Mouse (Mus musculus) liver, embryonic 11.5 days (tissue): Measurements from ENCODE around the gene Rpusd3. TPM values are rescaled to one million over a fixed set of nuclear protein-coding genes. Genes with fewer than 3 reads are reported as not detected.
A peak's percentile ranks its signal among the peaks of the same experiment; 100 is the strongest.

Experiments
- ATAC-seq: fragments of 200-750 bp; cut with Nextera tagmentation; replicated peaks from 2 replicates; pipeline ENCODE4 v1.8.0; 2017; ENCODE audit warnings: moderate number of reproducible peaks, mild to moderate bottlenecking, moderate TSS enrichment, moderate library complexity; ENCODE audit not compliant: low FRiP score
- DNase-seq: peaks from one replicate; pipeline ENCODE4 v3.0.0-alpha.2; 2017; ENCODE audit warnings: low spot score
- H3K27ac ChIP-seq: fragments of 300-500 bp; sonication (generic); 2 replicates; pipeline ENCODE4 v1.5.1; 2014; ENCODE audit warnings: mild to moderate bottlenecking, low read depth, low read length, control low read depth
- H3K27me3 ChIP-seq: fragments of 300-500 bp; sonication (generic); replicated peaks from 2 replicates; pipeline ENCODE4 v1.6.1; 2014; ENCODE audit warnings: low read length, mixed read lengths; ENCODE audit not compliant: control insufficient read depth, insufficient read depth
- H3K36me3 ChIP-seq: fragments of 300-500 bp; sonication (generic); 2 replicates; pipeline ENCODE4 v1.6.1; 2014; ENCODE audit warnings: mild to moderate bottlenecking, low read length, moderate library complexity, mixed read lengths; ENCODE audit not compliant: control insufficient read depth, insufficient read depth
- H3K4me1 ChIP-seq: fragments of 300-500 bp; sonication (generic); replicated peaks from 2 replicates; pipeline ENCODE4 v1.6.1; 2014; ENCODE audit warnings: low read length, mixed read lengths; ENCODE audit not compliant: control insufficient read depth, insufficient read depth
- H3K4me2 ChIP-seq: fragments of 300-500 bp; sonication (generic); 2 replicates; pipeline ENCODE4 v1.6.1; 2014; ENCODE audit warnings: mild to moderate bottlenecking, control low read depth, moderate library complexity
- H3K4me3 ChIP-seq: fragments of 300-500 bp; sonication (generic); 2 replicates; pipeline ENCODE4 v1.5.1; 2014; ENCODE audit warnings: low read depth, low read length, control low read depth
- H3K9ac ChIP-seq: fragments of 300-500 bp; sonication (generic); 2 replicates; pipeline ENCODE4 v1.6.1; 2014; ENCODE audit warnings: low read depth, low read length, control low read depth
- H3K9me3 ChIP-seq: fragments of 300-500 bp; sonication (generic); 2 replicates; pipeline ENCODE4 v1.6.1; 2016; ENCODE audit warnings: low read length, inconsistent platforms, mixed read lengths; ENCODE audit not compliant: control insufficient read depth
- WGBS: fragments of 180-500 bp; shearing (Covaris S2); extraction: QIAGEN DNeasy Blood & Tissue Kit; methylation state at CpG from one replicate; pipeline ENCODE4 v1.1.7; 2014; 5-methylcytosine and 5-hydroxymethylcytosine counted together
- polyA plus RNA-seq: library from polyadenylated mRNA; unstranded; fragments of >200 nt; fragmentation: Nextera tagmentation; extraction: Ambion mirVana; gene quantifications from 2 replicates; pipeline ENCODE4 v1.2.1, GENCODE M21; 2014

Gene Rpusd3
- polyA plus RNA-seq, 1 experiment from 2014 or later = 27.4 TPM

GRCm38 (mm10) chr6:113402094-113402493 lies 17.0 kb downstream of the Rpusd3 start:
- ATAC-seq = no peak
- Histone ChIP-seq H3K4me3 (no peak overlapping the region), H3K27me3 (no peaks in the 10 kb centered on the region), H3K4me2 (no peak overlapping the region), H3K9me3 (no peaks in the 10 kb centered on the region), H3K27ac (no peak overlapping the region), H3K36me3 (no peaks in the 10 kb centered on the region), H3K9ac (no peak overlapping the region), H3K4me1 (no peaks in the 10 kb centered on the region)
- 89% methylated on average over 13 of the region's 13 CpGs for WGBS
- DNase-seq = no peak

- no peak overlapping the region for H3K9ac ChIP-seq
- WGBS = 84% methylated on average over 10 of the region's 10 CpGs
- H3K36me3 ChIP-seq = 0 out of 2 replicates have a peak, but pooled peaks cover 2% of the 10 kb centered on the region
- ATAC-seq (no peak), DNase-seq (no peak)
- peaks cover 5% of the 10 kb centered on the region; the same call in 1 of the 2 replicates for H3K27me3 ChIP-seq
- H3K4me2 ChIP-seq = no peak overlapping the region
- 0 out of 2 replicates have a peak, but pooled peaks cover 7% of the 10 kb centered on the region for H3K4me1 ChIP-seq
- no peaks in the 10 kb centered on the region for H3K9me3 ChIP-seq
- no peak overlapping the region for H3K27ac ChIP-seq
- no peak overlapping the region for H3K4me3 ChIP-seq
Observed at GRCm38 (mm10) chr6:113396270-113397030, 22.7 kb downstream of the Rpusd3 start.

GRCm38 (mm10) chr6:113395501-113395900 lies 23.6 kb downstream of the Rpusd3 start:
- WGBS = 93% methylated on average over 6 of the region's 6 CpGs
- no peaks in the 10 kb centered on the region for H3K9me3 ChIP-seq
- peaks cover 6% of the 10 kb centered on the region; the same call in 1 of the 2 replicates for H3K36me3 ChIP-seq
- DNase-seq (no peak), ATAC-seq (no peak)
- peaks cover 5% of the 10 kb centered on the region; the same call in 1 of the 2 replicates for H3K27me3 ChIP-seq
- no peak overlapping the region for H3K27ac ChIP-seq
- no peak overlapping the region for H3K9ac ChIP-seq
- H3K4me1 ChIP-seq = 0 out of 2 replicates have a peak, but pooled peaks cover 7% of the 10 kb centered on the region
- H3K4me2 ChIP-seq = no peak overlapping the region
- H3K4me3 ChIP-seq = no peak overlapping the region

- Histone ChIP-seq H3K27ac (no peak overlapping the region), H3K9ac (no peak overlapping the region), H3K27me3 (peaks cover 5% of the 10 kb centered on the region; the same call in 1 of the 2 replicates), H3K4me3 (no peak overlapping the region), H3K4me1 (0 out of 2 replicates have a peak, but pooled peaks cover 7% of the 10 kb centered on the region), H3K36me3 (peaks cover 10% of the 10 kb centered on the region), H3K4me2 (no peak overlapping the region), H3K9me3 (no peaks in the 10 kb centered on the region)
- ATAC-seq (no peak), DNase-seq (no peak)
- WGBS = 90% methylated on average over 11 of the region's 11 CpGs
Observed at GRCm38 (mm10) chr6:113394811-113395210, 24.3 kb downstream of the Rpusd3 start.

- Histone ChIP-seq H3K27me3 (peaks cover 5% of the 10 kb centered on the region; the same call in 1 of the 2 replicates), H3K9me3 (no peaks in the 10 kb centered on the region), H3K9ac (no peak overlapping the region), H3K4me1 (0 out of 2 replicates have a peak, but pooled peaks cover 7% of the 10 kb centered on the region), H3K4me3 (no peak overlapping the region), H3K4me2 (no peak overlapping the region; the same call in 1 of the 2 replicates), H3K27ac (no peak overlapping the region), H3K36me3 (peaks cover 18% of the 10 kb centered on the region)
- DNase-seq (no peak), ATAC-seq (no peak)
- WGBS = 80% methylated on average over 6 of the region's 6 CpGs
Observed at GRCm38 (mm10) chr6:113393951-113394350, 25.2 kb downstream of the Rpusd3 start.

GRCm38 (mm10) chr6:113392387-113393071 lies 26.6 kb downstream of the Rpusd3 start:
- WGBS = 5% methylated on average over 51 of the region's 51 CpGs
- Histone ChIP-seq H3K4me1 (0 out of 2 replicates have a peak, but pooled peaks cover 7% of the 10 kb centered on the region), H3K4me2 (peak overlapping the region; percentile 79), H3K27me3 (peaks cover 5% of the 10 kb centered on the region; the same call in 1 of the 2 replicates), H3K36me3 (peaks cover 29% of the 10 kb centered on the region), H3K9me3 (no peaks in the 10 kb centered on the region), H3K4me3 (peak overlapping the region; percentile 40), H3K9ac (peak overlapping the region; percentile 53), H3K27ac (no peak overlapping the region)
- ATAC-seq (peak; percentile 61), DNase-seq (peak; percentile 62)

GRCm38 (mm10) chr6:113392015-113392386 lies 27.1 kb downstream of the Rpusd3 start:
- Histone ChIP-seq H3K27me3 (peaks cover 5% of the 10 kb centered on the region; the same call in 1 of the 2 replicates), H3K27ac (no peak overlapping the region), H3K36me3 (peaks cover 31% of the 10 kb centered on the region), H3K4me3 (peak overlapping the region; percentile 40), H3K4me1 (0 out of 2 replicates have a peak, but pooled peaks cover 7% of the 10 kb centered on the region), H3K9me3 (no peaks in the 10 kb centered on the region), H3K4me2 (peak overlapping the region; percentile 79), H3K9ac (peak overlapping the region; percentile 53)
- no peak for DNase-seq
- WGBS = 22% methylated on average over 10 of the region's 10 CpGs
- no peak for ATAC-seq

- Histone ChIP-seq H3K27me3 (peaks cover 5% of the 10 kb centered on the region; the same call in 1 of the 2 replicates), H3K36me3 (peaks cover 38% of the 10 kb centered on the region), H3K27ac (no peak overlapping the region), H3K4me3 (no peak overlapping the region), H3K4me2 (no peak overlapping the region), H3K4me1 (0 out of 2 replicates have a peak, but pooled peaks cover 7% of the 10 kb centered on the region), H3K9ac (no peak overlapping the region), H3K9me3 (no peaks in the 10 kb centered on the region)
- ATAC-seq (no peak), DNase-seq (no peak)
- 86% methylated on average over 3 of the region's 3 CpGs for WGBS
Observed at GRCm38 (mm10) chr6:113390715-113391114, 28.4 kb downstream of the Rpusd3 start.
